Mouse (Mus musculus) embryonic facial prominence, embryonic 14.5 days (tissue): ENCODE data around the gene Cfd. TPM values are rescaled to one million over a fixed set of nuclear protein-coding genes. Genes with fewer than 3 reads are reported as not detected.
"Not testable (repeated sequence)": the region's sequence is repeated elsewhere in the genome, so short reads cannot be mapped to it uniquely, and the experiment has no call there.

Experiments used
- ATAC-seq: fragments of 200-750 bp; cut with Nextera tagmentation; 2 replicates; pipeline ENCODE4 v1.8.0; 2017; ENCODE audit warnings: low read depth, moderate number of reproducible peaks, moderate TSS enrichment
- DNase-seq: peaks from one replicate; pipeline ENCODE4 v3.0.0-alpha.2; 2015; ENCODE audit warnings: low spot score
- H3K27ac ChIP-seq: fragments of 300-500 bp; sonication (generic); replicated peaks from 2 replicates; pipeline ENCODE4 v1.5.1; 2014; ENCODE audit warnings: low read depth, mild to moderate bottlenecking, low read length, moderate library complexity
- H3K27me3 ChIP-seq: fragments of 300-500 bp; sonication (generic); replicated peaks from 2 replicates; pipeline ENCODE4 v1.6.1; 2014; ENCODE audit warnings: low read length; ENCODE audit not compliant: control insufficient read depth, insufficient read depth
- H3K36me3 ChIP-seq: fragments of 300-500 bp; sonication (generic); 2 replicates; pipeline ENCODE4 v1.6.1; 2014; ENCODE audit warnings: low read length, mixed read lengths; ENCODE audit not compliant: control insufficient read depth, insufficient read depth
- H3K4me1 ChIP-seq: fragments of 300-500 bp; sonication (generic); 2 replicates; pipeline ENCODE4 v1.6.1; 2014; ENCODE audit warnings: antibody characterized with exemption, low read length; ENCODE audit not compliant: control insufficient read depth, insufficient read depth
- H3K4me2 ChIP-seq: fragments of 300-500 bp; sonication (generic); 2 replicates; pipeline ENCODE4 v1.6.1; 2014; ENCODE audit warnings: low read depth, mild to moderate bottlenecking, low read length, moderate library complexity, mixed read lengths
- H3K4me3 ChIP-seq: fragments of 300-500 bp; sonication (generic); 2 replicates; pipeline ENCODE4 v1.5.1; 2014; ENCODE audit warnings: low read depth, mild to moderate bottlenecking, low read length
- H3K9ac ChIP-seq: fragments of 300-500 bp; sonication (generic); 2 replicates; pipeline ENCODE4 v1.6.1; 2014; ENCODE audit warnings: low read depth, mild to moderate bottlenecking, low read length, moderate library complexity, mixed read lengths
- H3K9me3 ChIP-seq: fragments of 300-500 bp; sonication (generic); 2 replicates; pipeline ENCODE4 v1.6.1; 2016; ENCODE audit warnings: low read length; ENCODE audit not compliant: control insufficient read depth
- WGBS: fragments of 180-500 bp; shearing (Covaris S2); extraction: QIAGEN DNeasy Blood & Tissue Kit; methylation state at CpG from one replicate; pipeline ENCODE4 v1.1.7; 2014; 5-methylcytosine and 5-hydroxymethylcytosine counted together
- polyA plus RNA-seq: library from polyadenylated mRNA; unstranded; fragments of >200 nt; fragmentation: Nextera tagmentation; extraction: Ambion mirVana; gene quantifications from 2 replicates; pipeline ENCODE4 v1.2.1, GENCODE M21; 2014

Cfd gene
- polyA plus RNA-seq, 1 experiment from 2014 or later = not detected

- not testable (repeated sequence) for ATAC-seq, H3K27ac ChIP-seq
- WGBS = 77% methylated on average over 3 of the region's 3 CpGs
Observed at GRCm38 (mm10) chr10:79884938-79885337, 5.7 kb upstream of the Cfd start.

GRCm38 (mm10) chr10:79886054-79886453 lies 4.6 kb upstream of the Cfd start, which contains the start of gene Elane:
Elane (plus strand) TSS chr10:79886247.
- DNase-seq (no peak), ATAC-seq (no peak)
- Histone ChIP-seq H3K4me2 (no peak within 1 kb of the TSS), H3K4me1 (peaks cover 7% of the 10 kb centered on the region), H3K4me3 (no peak within 1 kb of the TSS), H3K27me3 (no peaks in the 10 kb centered on the region), H3K9ac (no peak within 1 kb of the TSS), H3K36me3 (no peaks in the 10 kb centered on the region), H3K9me3 (no peaks in the 10 kb centered on the region), H3K27ac (no peak within 1 kb of the TSS)
- WGBS = 73% methylated on average over 6 of the region's 6 CpGs

More at GRCm38 (mm10) chr10:79884938-79885337, 5.7 kb upstream of the Cfd start:
- peaks cover 12% of the 10 kb centered on the region for H3K4me1 ChIP-seq
- not testable (repeated sequence) for H3K4me3 ChIP-seq, H3K27me3 ChIP-seq, H3K36me3 ChIP-seq, H3K9ac ChIP-seq, H3K9me3 ChIP-seq, H3K4me2 ChIP-seq, DNase-seq

GRCm38 (mm10) chr10:79886611-79887010 lies 4.0 kb upstream of the Cfd start:
- no peak for ATAC-seq
- no peak overlapping the region for H3K4me3 ChIP-seq
- H3K27ac ChIP-seq = no peak overlapping the region
- peaks cover 7% of the 10 kb centered on the region for H3K4me1 ChIP-seq
- no peak overlapping the region for H3K4me2 ChIP-seq
- no peaks in the 10 kb centered on the region for H3K9me3 ChIP-seq
- H3K9ac ChIP-seq = no peak overlapping the region
- H3K27me3 ChIP-seq = no peaks in the 10 kb centered on the region
- 83% methylated on average over 8 of the region's 8 CpGs for WGBS
- no peak for DNase-seq
- H3K36me3 ChIP-seq = no peaks in the 10 kb centered on the region

- no peak for DNase-seq
- WGBS = 71% methylated on average over 2 of the region's 2 CpGs
- no peaks in the 10 kb centered on the region for H3K4me1 ChIP-seq
Observed at GRCm38 (mm10) chr10:79889386-79889785, 1.3 kb upstream of the Cfd start.

GRCm38 (mm10) chr10:79892451-79893118 lies 1.9 kb downstream of the Cfd start:
- not testable (repeated sequence) for H3K9ac ChIP-seq, H3K4me1 ChIP-seq, H3K4me3 ChIP-seq, H3K27ac ChIP-seq, H3K27me3 ChIP-seq, H3K9me3 ChIP-seq, H3K4me2 ChIP-seq
- peak; percentile 63 for DNase-seq
- WGBS = 42% methylated on average over 22 of the region's 22 CpGs
- 0 out of 2 replicates have a peak, but pooled peaks have one; percentile 28 for ATAC-seq
- H3K36me3 ChIP-seq = peaks cover 27% of the 10 kb centered on the region

More at GRCm38 (mm10) chr10:79889386-79889785, 1.3 kb upstream of the Cfd start:
- no peak overlapping the region for H3K4me2 ChIP-seq
- H3K9ac ChIP-seq = no peak overlapping the region
- no peaks in the 10 kb centered on the region for H3K27me3 ChIP-seq
- no peaks in the 10 kb centered on the region for H3K36me3 ChIP-seq
- ATAC-seq = no peak
- no peak overlapping the region for H3K27ac ChIP-seq
- no peak overlapping the region for H3K4me3 ChIP-seq
- H3K9me3 ChIP-seq = no peaks in the 10 kb centered on the region

- H3K4me2 ChIP-seq = no peak overlapping the region
- H3K27ac ChIP-seq = no peak overlapping the region
- no peaks in the 10 kb centered on the region for H3K4me1 ChIP-seq
- ATAC-seq (no peak), DNase-seq (no peak)
- peaks cover 49% of the 10 kb centered on the region for H3K36me3 ChIP-seq
- no peaks in the 10 kb centered on the region for H3K27me3 ChIP-seq
- no peak overlapping the region for H3K4me3 ChIP-seq
- no peaks in the 10 kb centered on the region for H3K9me3 ChIP-seq
- no peak overlapping the region for H3K9ac ChIP-seq
- 94% methylated on average over 9 of the region's 16 CpGs for WGBS
Observed at GRCm38 (mm10) chr10:79896306-79896705, 5.7 kb downstream of the Cfd start.

- Histone ChIP-seq H3K9me3 (no peaks in the 10 kb centered on the region), H3K4me1 (no peaks in the 10 kb centered on the region)
Observed at GRCm38 (mm10) chr10:79896814-79897213, 6.2 kb downstream of the Cfd start.

GRCm38 (mm10) chr10:79897316-79898245 lies 6.9 kb downstream of the Cfd start:
- WGBS = 51% methylated on average over 19 of the region's 20 CpGs
- no peaks in the 10 kb centered on the region for H3K27me3 ChIP-seq
- H3K4me2 ChIP-seq = no peak overlapping the region
- no peak overlapping the region for H3K9ac ChIP-seq
- ATAC-seq (no peak), DNase-seq (no peak)
- H3K4me1 ChIP-seq = no peaks in the 10 kb centered on the region
- no peaks in the 10 kb centered on the region for H3K9me3 ChIP-seq
- no peak overlapping the region for H3K27ac ChIP-seq
- H3K36me3 ChIP-seq = peaks cover 60% of the 10 kb centered on the region
- H3K4me3 ChIP-seq = no peak overlapping the region

More at GRCm38 (mm10) chr10:79896814-79897213, 6.2 kb downstream of the Cfd start:
- Histone ChIP-seq H3K36me3 (peaks cover 52% of the 10 kb centered on the region), H3K4me2 (no peak overlapping the region), H3K9ac (no peak overlapping the region), H3K4me3 (no peak overlapping the region), H3K27ac (no peak overlapping the region), H3K27me3 (no peaks in the 10 kb centered on the region)
- 84% methylated on average over 13 of the region's 13 CpGs for WGBS
- no peak for ATAC-seq
- DNase-seq = no peak
